Mouse (Mus musculus) hindbrain, embryonic 14.5 days (tissue): Measurements from ENCODE around the gene Grid2. TPM values are rescaled to one million over a fixed set of nuclear protein-coding genes. Genes with fewer than 3 reads are reported as not detected.

Experiments
- ATAC-seq: fragments of 200-750 bp; cut with Nextera tagmentation; 2 replicates; pipeline ENCODE4 v1.8.0; 2017; ENCODE audit warnings: moderate number of reproducible peaks, mild to moderate bottlenecking, moderate TSS enrichment, moderate library complexity; ENCODE audit not compliant: low FRiP score
- DNase-seq: peaks from one replicate; pipeline ENCODE4 v3.0.0-alpha.2; 2015; ENCODE audit warnings: low spot score
- H3K27ac ChIP-seq: fragments of 300-500 bp; sonication (generic); 2 replicates; pipeline ENCODE4 v1.5.1; 2014; ENCODE audit warnings: mild to moderate bottlenecking, moderate library complexity
- H3K27me3 ChIP-seq: fragments of 300-500 bp; sonication (generic); 2 replicates; pipeline ENCODE4 v1.6.1; 2014; ENCODE audit warnings: mild to moderate bottlenecking, low read length, mixed read lengths; ENCODE audit not compliant: control insufficient read depth, insufficient read depth
- H3K36me3 ChIP-seq: fragments of 300-500 bp; sonication (generic); replicated peaks from 2 replicates; pipeline ENCODE4 v1.6.1; 2014; ENCODE audit not compliant: control insufficient read depth, insufficient read depth
- H3K4me1 ChIP-seq: fragments of 300-500 bp; sonication (generic); replicated peaks from 2 replicates; pipeline ENCODE4 v1.6.1; 2014; ENCODE audit warnings: antibody characterized with exemption, low read length, mixed read lengths; ENCODE audit not compliant: control insufficient read depth, insufficient read depth
- H3K4me2 ChIP-seq: fragments of 300-500 bp; sonication (generic); replicated peaks from 2 replicates; pipeline ENCODE4 v1.6.1; 2014; ENCODE audit warnings: mild to moderate bottlenecking, moderate library complexity
- H3K4me3 ChIP-seq: fragments of 300-500 bp; sonication (generic); replicated peaks from 2 replicates; pipeline ENCODE4 v1.5.1; 2014; ENCODE audit warnings: mild to moderate bottlenecking, low read length
- H3K9ac ChIP-seq: fragments of 300-500 bp; sonication (generic); 2 replicates; pipeline ENCODE4 v1.6.1; 2014
- H3K9me3 ChIP-seq: fragments of 300-500 bp; sonication (generic); 2 replicates; pipeline ENCODE4 v1.6.1; 2016; ENCODE audit warnings: low read length; ENCODE audit not compliant: control insufficient read depth
- WGBS: fragments of 180-500 bp; shearing (Covaris S2); extraction: QIAGEN DNeasy Blood & Tissue Kit; methylation state at CpG from one replicate; pipeline ENCODE4 v1.1.7; 2014; 5-methylcytosine and 5-hydroxymethylcytosine counted together
- polyA plus RNA-seq: library from polyadenylated mRNA; unstranded; fragments of >200 nt; fragmentation: Nextera tagmentation; extraction: Ambion mirVana; gene quantifications from 2 replicates; pipeline ENCODE4 v1.2.1, GENCODE M21; 2014

The Grid2 gene
- polyA plus RNA-seq, 1 experiment from 2014 or later = 18.1 TPM

- 72% methylated on average over 5 of the region's 5 CpGs for WGBS
- Histone ChIP-seq H3K4me1 (no peaks in the 10 kb centered on the region), H3K9me3 (no peaks in the 10 kb centered on the region), H3K27me3 (no peaks in the 10 kb centered on the region), H3K36me3 (no peaks in the 10 kb centered on the region), H3K4me3 (no peak overlapping the region), H3K4me2 (no peak overlapping the region), H3K27ac (no peak overlapping the region), H3K9ac (no peak overlapping the region)
- ATAC-seq = no peak
- peak; percentile 37 for DNase-seq
These were observed 1312.9 kb downstream of the Grid2 start for GRCm38 (mm10) chr6:64568599-64568998.

GRCm38 (mm10) chr6:64581338-64581737 is 1325.7 kb downstream of the Grid2 start:
- no peaks in the 10 kb centered on the region for H3K36me3 ChIP-seq
- no peaks in the 10 kb centered on the region for H3K9me3 ChIP-seq
- H3K4me3 ChIP-seq = no peak overlapping the region
- no peak for DNase-seq
- no peaks in the 10 kb centered on the region for H3K4me1 ChIP-seq
- ATAC-seq = no peak
- H3K9ac ChIP-seq = no peak overlapping the region
- no peak overlapping the region for H3K4me2 ChIP-seq
- H3K27me3 ChIP-seq = no peaks in the 10 kb centered on the region
- H3K27ac ChIP-seq = no peak overlapping the region
- WGBS = 72% methylated on average over 3 of the region's 3 CpGs

GRCm38 (mm10) chr6:64588487-64589205 is 1333.0 kb downstream of the Grid2 start:
- Histone ChIP-seq H3K4me2 (no peak overlapping the region), H3K9ac (no peak overlapping the region), H3K4me1 (no peaks in the 10 kb centered on the region), H3K36me3 (no peaks in the 10 kb centered on the region), H3K9me3 (no peaks in the 10 kb centered on the region), H3K27me3 (no peaks in the 10 kb centered on the region), H3K27ac (no peak overlapping the region), H3K4me3 (no peak overlapping the region)
- ATAC-seq (no peak), DNase-seq (no peak)
- WGBS = 71% methylated on average over 7 of the region's 7 CpGs

GRCm38 (mm10) chr6:64596261-64596660 is 1340.6 kb downstream of the Grid2 start:
- Histone ChIP-seq H3K36me3 (no peaks in the 10 kb centered on the region), H3K4me3 (no peak overlapping the region), H3K27ac (no peak overlapping the region), H3K27me3 (no peaks in the 10 kb centered on the region), H3K4me2 (no peak overlapping the region), H3K9ac (no peak overlapping the region), H3K9me3 (no peaks in the 10 kb centered on the region), H3K4me1 (0 out of 2 replicates have a peak, but pooled peaks cover 3% of the 10 kb centered on the region)
- ATAC-seq = no peak
- DNase-seq = no peak
- WGBS = 72% methylated on average over 7 of the region's 7 CpGs

- no peak for ATAC-seq
- no peaks in the 10 kb centered on the region for H3K36me3 ChIP-seq
- H3K4me2 ChIP-seq = no peak overlapping the region
- H3K9ac ChIP-seq = no peak overlapping the region
- no peak overlapping the region for H3K27ac ChIP-seq
- H3K4me1 ChIP-seq = 0 out of 2 replicates have a peak, but pooled peaks cover 3% of the 10 kb centered on the region
- no peaks in the 10 kb centered on the region for H3K27me3 ChIP-seq
- H3K9me3 ChIP-seq = no peaks in the 10 kb centered on the region
- no peak overlapping the region for H3K4me3 ChIP-seq
- no peak for DNase-seq
- 26% methylated on average over 2 of the region's 2 CpGs for WGBS
These were observed 1341.2 kb downstream of the Grid2 start for GRCm38 (mm10) chr6:64596835-64597234.

GRCm38 (mm10) chr6:64598144-64598561 is 1342.5 kb downstream of the Grid2 start:
- no peak for DNase-seq
- no peak overlapping the region for H3K9ac ChIP-seq

GRCm38 (mm10) chr6:64605753-64606152 is 1350.1 kb downstream of the Grid2 start:
- H3K9ac ChIP-seq = no peak overlapping the region
- DNase-seq (no peak), ATAC-seq (no peak)
- no peak overlapping the region for H3K4me2 ChIP-seq
- no peaks in the 10 kb centered on the region for H3K9me3 ChIP-seq
- H3K27ac ChIP-seq = no peak overlapping the region
- H3K36me3 ChIP-seq = no peaks in the 10 kb centered on the region
- H3K4me1 ChIP-seq = no peaks in the 10 kb centered on the region
- no peak overlapping the region for H3K4me3 ChIP-seq
- no peaks in the 10 kb centered on the region for H3K27me3 ChIP-seq
- 68% methylated on average over 3 of the region's 3 CpGs for WGBS

More at GRCm38 (mm10) chr6:64598144-64598561, 1342.5 kb downstream of the Grid2 start:
- peak; percentile 62 for ATAC-seq
- Histone ChIP-seq H3K9me3 (no peaks in the 10 kb centered on the region), H3K36me3 (no peaks in the 10 kb centered on the region), H3K4me2 (no peak overlapping the region), H3K4me1 (0 out of 2 replicates have a peak, but pooled peaks cover 3% of the 10 kb centered on the region), H3K4me3 (no peak overlapping the region), H3K27me3 (no peaks in the 10 kb centered on the region), H3K27ac (no peak overlapping the region)
- WGBS = 8% methylated on average over 4 of the region's 4 CpGs

GRCm38 (mm10) chr6:64607041-64607440 is 1351.4 kb downstream of the Grid2 start:
- H3K9me3 ChIP-seq = no peaks in the 10 kb centered on the region
- H3K27ac ChIP-seq = no peak overlapping the region
- 95% methylated on average over 1 of the region's 1 CpGs for WGBS
- H3K36me3 ChIP-seq = no peaks in the 10 kb centered on the region
- no peaks in the 10 kb centered on the region for H3K27me3 ChIP-seq
- DNase-seq (no peak), ATAC-seq (no peak)
- H3K4me3 ChIP-seq = no peak overlapping the region
- H3K9ac ChIP-seq = no peak overlapping the region
- no peak overlapping the region for H3K4me2 ChIP-seq
- H3K4me1 ChIP-seq = no peaks in the 10 kb centered on the region

- WGBS = 11% methylated on average over 1 of the region's 1 CpGs
- no peaks in the 10 kb centered on the region for H3K4me1 ChIP-seq
- no peak overlapping the region for H3K4me3 ChIP-seq
- no peaks in the 10 kb centered on the region for H3K36me3 ChIP-seq
- no peak overlapping the region for H3K4me2 ChIP-seq
- no peak overlapping the region for H3K9ac ChIP-seq
- no peaks in the 10 kb centered on the region for H3K27me3 ChIP-seq
- no peaks in the 10 kb centered on the region for H3K9me3 ChIP-seq
- DNase-seq (no peak), ATAC-seq (no peak)
- H3K27ac ChIP-seq = no peak overlapping the region
These were observed 1352.3 kb downstream of the Grid2 start for GRCm38 (mm10) chr6:64607942-64608341.
